Mouse (Mus musculus): ENCODE data around the gene Tuba3a. TPM values are rescaled to one million over a fixed set of nuclear protein-coding genes. Genes with fewer than 3 reads are reported as not detected.

Gene Tuba3a
- polyA plus RNA-seq, 1 experiment from 2014 or later: 0.45 TPM

Small RNA genes within 50 kb of the gene (microRNA-seq; reads per million reads assigned to microRNA genes)
- not detected for gene Mir8113 (ENCODE audit: borderline number of aligned reads)

Other genes with a start within 250 kb of the Tuba3a start
- gene Ing4, start 246.3 kb downstream of the Tuba3a start, polyA plus RNA-seq (2014; fragmentation: Nextera tagmentation; extraction: Ambion mirVana): 99.0 and 112 TPM in 2 replicates
- 8.3 and 9.9 TPM in 2 replicates for gene Acrbp, start 236.4 kb downstream of the Tuba3a start, polyA plus RNA-seq (2014; fragmentation: Nextera tagmentation; extraction: Ambion mirVana)
- 1.1 and 1.4 TPM in 2 replicates for gene Lpar5, start 218.1 kb downstream of the Tuba3a start, polyA plus RNA-seq (2014; fragmentation: Nextera tagmentation; extraction: Ambion mirVana)
- 70.1 and 73.5 TPM in 2 replicates for gene Chd4, start 190.1 kb downstream of the Tuba3a start, polyA plus RNA-seq (2014; fragmentation: Nextera tagmentation; extraction: Ambion mirVana)
- 56.4 and 60.4 TPM in 2 replicates for gene Nop2, start 154.1 kb downstream of the Tuba3a start, polyA plus RNA-seq (2014; fragmentation: Nextera tagmentation; extraction: Ambion mirVana)
- 37.9 and 43.7 TPM in 2 replicates for gene Iffo1, start 140.8 kb downstream of the Tuba3a start, polyA plus RNA-seq (2014; fragmentation: Nextera tagmentation; extraction: Ambion mirVana)
- 1,831 and 1,850 TPM in 2 replicates for gene Gapdh, start 119.6 kb downstream of the Tuba3a start, polyA plus RNA-seq (2014; fragmentation: Nextera tagmentation; extraction: Ambion mirVana)
- 76.7 and 90.8 TPM in 2 replicates for gene Ncapd2, start 94.3 kb downstream of the Tuba3a start, polyA plus RNA-seq (2014; fragmentation: Nextera tagmentation; extraction: Ambion mirVana)
- 198 and 205 TPM in 2 replicates for gene Mrpl51, start 94.2 kb downstream of the Tuba3a start, polyA plus RNA-seq (2014; fragmentation: Nextera tagmentation; extraction: Ambion mirVana)
- gene Vamp1, start 70.5 kb downstream of the Tuba3a start, polyA plus RNA-seq (2014; fragmentation: Nextera tagmentation; extraction: Ambion mirVana): 2.4 and 2.7 TPM in 2 replicates
- 3.4 and 3.6 TPM in 2 replicates for gene Tapbpl, start 54.2 kb downstream of the Tuba3a start, polyA plus RNA-seq (2014; fragmentation: Nextera tagmentation; extraction: Ambion mirVana)
- gene Cd27, start 49.0 kb downstream of the Tuba3a start, polyA plus RNA-seq (2014; fragmentation: Nextera tagmentation; extraction: Ambion mirVana): 1.1 and 2.9 TPM in 2 replicates
- 46.4 and 49.0 TPM in 2 replicates for gene Ltbr, start 27.8 kb upstream of the Tuba3a start, polyA plus RNA-seq (2014; fragmentation: Nextera tagmentation; extraction: Ambion mirVana)
- gene Scnn1a, start 34.6 kb upstream of the Tuba3a start, polyA plus RNA-seq (2014; fragmentation: Nextera tagmentation; extraction: Ambion mirVana): 1.5 and 3.2 TPM in 2 replicates
- 81.8 and 82.6 TPM in 2 replicates for gene Tnfrsf1a, start 63.3 kb upstream of the Tuba3a start, polyA plus RNA-seq (2014; fragmentation: Nextera tagmentation; extraction: Ambion mirVana)
- gene Plekhg6, start 94.8 kb upstream of the Tuba3a start, polyA plus RNA-seq (2014; fragmentation: Nextera tagmentation; extraction: Ambion mirVana): 1.0 and 1.4 TPM in 2 replicates
- gene Cd9, start 208.7 kb upstream of the Tuba3a start, polyA plus RNA-seq (2014; fragmentation: Nextera tagmentation; extraction: Ambion mirVana): 241 and 245 TPM in 2 replicates